Mouse (Mus musculus) ES-Bruce4 (cell line): ENCODE results near the gene Il9r.

ENCODE experiments used
- CTCF ChIP-seq: IDR thresholded peaks from one replicate; pipeline ENCODE4 v1.8.1; 2011; ENCODE audit warnings: low read depth, low read length
- EP300 ChIP-seq: IDR thresholded peaks from 2 replicates; pipeline ENCODE4 v1.6.1; 2011; ENCODE audit warnings: low read depth, low read length; ENCODE audit not compliant: insufficient read depth
- POLR2A ChIP-seq: IDR thresholded peaks from one replicate; pipeline ENCODE4 v1.8.1; 2011; ENCODE audit warnings: low read length; ENCODE audit not compliant: insufficient read depth

DNA sequence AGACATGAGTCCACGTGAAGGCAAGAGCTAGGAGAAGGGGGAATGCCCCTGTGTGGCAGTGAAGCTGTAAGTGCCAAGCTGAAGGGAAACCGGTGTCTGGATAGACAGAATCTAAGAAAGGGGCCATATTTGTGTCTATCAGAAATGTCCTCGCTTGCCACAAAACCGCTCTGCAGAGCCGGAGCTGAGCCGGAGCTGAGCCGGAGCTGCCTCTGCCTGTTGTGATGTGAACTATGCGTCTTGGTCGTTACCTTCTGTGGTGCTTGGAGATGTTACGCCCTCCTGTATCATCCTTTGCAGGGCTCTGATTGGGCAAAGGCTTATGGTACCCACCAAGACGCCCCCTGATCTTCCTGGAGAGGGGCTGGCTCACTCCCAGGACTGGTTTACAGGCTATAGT is 50.5 kb downstream of the Il9r start:
- TF ChIP-seq EP300 (no peak), CTCF (no peak), POLR2A (no peak)
